Mouse (Mus musculus) lung, postnatal 10 days (tissue): Measurements from ENCODE around the gene Lefty1.
"Not testable (repeated sequence)": the region's sequence is repeated elsewhere in the genome, so short reads cannot be mapped to it uniquely, and the experiment has no call there.

Source experiments
- DNase-seq: peaks from one replicate; pipeline ENCODE4 v3.0.0; 2021

Gene Lefty1

GRCm38 (mm10) chr1:180922273-180923048 lies 12.4 kb upstream of the Lefty1 start:
- no peak for DNase-seq

GRCm38 (mm10) chr1:180924737-180925136 lies 10.1 kb upstream of the Lefty1 start:
- no peak for DNase-seq

- no peak for DNase-seq
Observed at GRCm38 (mm10) chr1:180926286-180926685, 8.5 kb upstream of the Lefty1 start.

- no peak for DNase-seq
Observed at GRCm38 (mm10) chr1:180929599-180929998, 5.2 kb upstream of the Lefty1 start.

- no peak for DNase-seq
Observed at GRCm38 (mm10) chr1:180931106-180931505, 3.7 kb upstream of the Lefty1 start.

GRCm38 (mm10) chr1:180933659-180934058 lies 1.2 kb upstream of the Lefty1 start:
- no peak for DNase-seq

GRCm38 (mm10) chr1:180936610-180937398 lies 2.0 kb downstream of the Lefty1 start:
- peak; percentile 79 for DNase-seq

- not testable (repeated sequence) for DNase-seq
Observed at GRCm38 (mm10) chr1:180937631-180938030, 2.8 kb downstream of the Lefty1 start.

GRCm38 (mm10) chr1:180938781-180939180 lies 4.0 kb downstream of the Lefty1 start:
- DNase-seq, result not testable (repeated sequence)

- no peak for DNase-seq
Observed at GRCm38 (mm10) chr1:180940776-180941460, 6.1 kb downstream of the Lefty1 start.

GRCm38 (mm10) chr1:180941726-180942125 lies 6.9 kb downstream of the Lefty1 start:
- no peak for DNase-seq

GRCm38 (mm10) chr1:180942166-180943031 lies 7.6 kb downstream of the Lefty1 start, which contains the start of gene Tmem63a:
Gene Tmem63a (plus strand): TSS chr1:180942344.
- DNase-seq, result peak; percentile 87

- DNase-seq, result no peak
Observed at GRCm38 (mm10) chr1:180943032-180943644, 8.3 kb downstream of the Lefty1 start.

GRCm38 (mm10) chr1:180943896-180944295 lies 9.1 kb downstream of the Lefty1 start:
- no peak for DNase-seq

GRCm38 (mm10) chr1:180944553-180944952 lies 9.7 kb downstream of the Lefty1 start:
- peak; percentile 28 for DNase-seq

- peak; percentile 84 for DNase-seq
Observed at GRCm38 (mm10) chr1:180945001-180945980, 10.5 kb downstream of the Lefty1 start.

GRCm38 (mm10) chr1:180946448-180946847 lies 11.6 kb downstream of the Lefty1 start:
- DNase-seq, result no peak

- peak; percentile 33 for DNase-seq
Observed at GRCm38 (mm10) chr1:180952085-180952746, 17.4 kb downstream of the Lefty1 start.

- no peak for DNase-seq
Observed at GRCm38 (mm10) chr1:180952808-180953207, 18.0 kb downstream of the Lefty1 start.

- DNase-seq, result no peak
Observed at GRCm38 (mm10) chr1:180956401-180956800, 21.6 kb downstream of the Lefty1 start.
